Mouse (Mus musculus) myocyte (in vitro differentiated cells): ENCODE data around the gene Pnmal2.

ENCODE experiments used
- MAX ChIP-seq: IDR thresholded peaks from one replicate; pipeline ENCODE4 v1.6.1; 2011; ENCODE audit warnings: low read depth, mild to moderate bottlenecking, control low read depth
- MYOG ChIP-seq, 3 experiments: IDR thresholded peaks; one replicate each; pipeline ENCODE4 v1.6.1; 2011; ENCODE audit warnings: control low read depth in 2 of 3, low read depth in 2 of 3, mild to moderate bottlenecking in 2 of 3; ENCODE audit not compliant: insufficient read length in 2 of 3, control insufficient read depth in 1 of 3, insufficient read depth in 1 of 3
- POLR2A ChIP-seq: IDR thresholded peaks from one replicate; pipeline ENCODE4 v1.6.1; 2011; ENCODE audit warnings: low read depth, mild to moderate bottlenecking, control low read depth, moderate library complexity; ENCODE audit not compliant: insufficient read length
- TCF12 ChIP-seq: IDR thresholded peaks from one replicate; pipeline ENCODE4 v1.6.1; 2011; ENCODE audit warnings: mild to moderate bottlenecking, control low read depth; ENCODE audit not compliant: poor library complexity, insufficient read depth, severe bottlenecking
- TCF3 ChIP-seq: IDR thresholded peaks from one replicate; pipeline ENCODE4 v1.6.1; 2011; ENCODE audit warnings: low read depth, control low read depth; ENCODE audit not compliant: insufficient read length
- USF1 ChIP-seq: IDR thresholded peaks from one replicate; pipeline ENCODE4 v1.6.1; 2011; ENCODE audit warnings: low read depth, mild to moderate bottlenecking, control low read depth, moderate library complexity

GRCm38 (mm10) chr7:16930850-16931249, 13.6 kb upstream of the Pnmal2 start:
- no peak for TF ChIP-seq POLR2A
- TF ChIP-seq MYOG (IDR thresholded peaks at IDR 0.05; ENCODE audit: control insufficient read depth in 1 of 3, insufficient read depth in 1 of 3, insufficient read length in 2 of 3, low read depth in 2 of 3), result no peak
- TF ChIP-seq TCF3, result no peak
- TF ChIP-seq MAX, result no peak
- TF ChIP-seq USF1, result no peak
- no peak for TF ChIP-seq TCF12
